Mouse (Mus musculus): ENCODE measurements around the gene Ntf5. TPM values are rescaled to one million over a fixed set of nuclear protein-coding genes. Genes with fewer than 3 reads are reported as not detected.
"Not testable (repeated sequence)": the region's sequence is repeated elsewhere in the genome, so short reads cannot be mapped to it uniquely, and the experiment has no call there.

Ntf5 gene
- polyA plus RNA-seq, 1 experiment from 2014 or later, result 2.6 TPM

- WGBS, result 97% methylated on average over 1 of the region's 1 CpGs
- Histone ChIP-seq H3K4me1 (peaks cover 6% of the 10 kb centered on the region), H3K27me3 (ENCODE audit: insufficient read depth, poor library complexity, severe bottlenecking) (no peaks in the 10 kb centered on the region), H3K4me3 (no peak overlapping the region), H3K36me3 (peaks cover 88% of the 10 kb centered on the region), H3K27ac (no peak overlapping the region), H3K9me3 (no peaks in the 10 kb centered on the region)
- no peak for DNase-seq (ENCODE audit: low spot score)
Measured at GRCm38 (mm10) chr7:45376057-45376456, 37.4 kb upstream of the Ntf5 start.

- no peak overlapping the region for H3K4me3 ChIP-seq
- no peak for DNase-seq (ENCODE audit: low spot score)
- no peaks in the 10 kb centered on the region for H3K27me3 ChIP-seq (ENCODE audit: insufficient read depth, poor library complexity, severe bottlenecking)
- peaks cover 99% of the 10 kb centered on the region for H3K36me3 ChIP-seq
- no peak overlapping the region for H3K27ac ChIP-seq
- WGBS, result 97% methylated on average over 3 of the region's 3 CpGs
- H3K4me1 ChIP-seq, result no peaks in the 10 kb centered on the region
- H3K9me3 ChIP-seq, result no peaks in the 10 kb centered on the region
Measured at GRCm38 (mm10) chr7:45386077-45386476, 27.4 kb upstream of the Ntf5 start.

DNA sequence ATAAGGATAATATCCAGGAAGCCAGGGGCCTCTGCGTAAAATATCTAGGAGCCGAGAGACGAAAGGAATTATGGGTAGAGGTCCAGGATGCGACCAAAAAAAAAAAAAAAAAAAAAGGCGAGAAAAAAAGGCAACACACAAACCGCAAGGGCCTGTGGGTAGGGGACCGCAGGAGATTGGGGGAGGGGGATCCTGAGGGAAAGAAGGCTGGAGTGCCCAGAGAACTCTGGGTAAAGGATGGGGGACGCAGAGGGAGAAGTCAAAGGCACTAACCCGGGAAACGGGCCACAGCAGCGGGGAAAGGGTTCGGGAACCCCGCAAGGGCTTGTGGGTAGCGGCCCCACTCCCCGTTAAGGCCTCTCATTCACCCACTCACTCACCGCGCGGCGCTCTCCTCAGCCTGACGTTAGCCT lies 18.4 kb upstream of the Ntf5 start:
- Histone ChIP-seq H3K27me3 (ENCODE audit: insufficient read depth, poor library complexity, severe bottlenecking) (no peaks in the 10 kb centered on the region), H3K36me3 (peaks cover 42% of the 10 kb centered on the region), H3K27ac (peak overlapping the region; percentile 99), H3K9me3 (no peaks in the 10 kb centered on the region), H3K4me3 (peak overlapping the region; percentile 89), H3K4me1 (peaks cover 17% of the 10 kb centered on the region)
- no peak for DNase-seq (ENCODE audit: low spot score)
- under 1% methylated on average over 19 of the region's 20 CpGs for WGBS

- H3K4me3 ChIP-seq, result peak within 1 kb of the TSS; percentile 89
- H3K27ac ChIP-seq, result peak within 1 kb of the TSS; percentile 99
- H3K4me1 ChIP-seq, result peaks cover 17% of the 10 kb centered on the region
- DNase-seq (ENCODE audit: low spot score), result peak; percentile 100
- no peaks in the 10 kb centered on the region for H3K27me3 ChIP-seq (ENCODE audit: insufficient read depth, poor library complexity, severe bottlenecking)
- 1% methylated on average over 60 of the region's 60 CpGs for WGBS
- peaks cover 36% of the 10 kb centered on the region for H3K36me3 ChIP-seq
- no peaks in the 10 kb centered on the region for H3K9me3 ChIP-seq
Measured at GRCm38 (mm10) chr7:45395578-45396336, 17.7 kb upstream of the Ntf5 start, which contains the start of gene Snrnp70. Gene Snrnp70 (minus strand): TSS chr7:45395742.

DNA sequence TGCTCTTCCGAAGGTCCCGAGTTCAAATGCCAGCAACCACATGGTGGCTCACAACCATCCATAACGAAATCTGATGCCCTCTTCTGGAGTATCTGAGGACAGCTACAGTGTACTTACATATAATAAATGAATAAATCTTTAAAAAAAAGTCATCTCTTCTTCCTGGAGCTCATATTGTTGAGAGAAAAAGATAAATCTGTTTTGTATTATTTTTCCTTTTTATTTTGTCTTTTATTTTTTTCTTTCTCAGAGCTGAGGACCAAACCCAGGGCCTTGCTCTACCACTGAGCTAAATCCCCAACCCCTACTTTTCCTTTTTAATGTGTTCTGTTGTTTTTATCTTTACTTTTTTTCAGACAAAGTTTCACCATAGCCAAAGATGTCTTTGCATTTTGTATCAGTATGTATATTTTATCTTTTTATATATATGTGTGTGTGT lies 17.1 kb upstream of the Ntf5 start:
- 8% methylated on average over 3 of the region's 3 CpGs for WGBS
- DNase-seq (ENCODE audit: low spot score); H3K9me3 ChIP-seq; H3K27me3 ChIP-seq (ENCODE audit: insufficient read depth, poor library complexity, severe bottlenecking): not testable (repeated sequence)
- H3K27ac ChIP-seq, result peak overlapping the region; percentile 99; the same call in 1 of the 2 replicates
- H3K4me1 ChIP-seq, result peaks cover 17% of the 10 kb centered on the region
- peak overlapping the region; percentile 89 for H3K4me3 ChIP-seq
- H3K36me3 ChIP-seq, result peaks cover 32% of the 10 kb centered on the region

DNA sequence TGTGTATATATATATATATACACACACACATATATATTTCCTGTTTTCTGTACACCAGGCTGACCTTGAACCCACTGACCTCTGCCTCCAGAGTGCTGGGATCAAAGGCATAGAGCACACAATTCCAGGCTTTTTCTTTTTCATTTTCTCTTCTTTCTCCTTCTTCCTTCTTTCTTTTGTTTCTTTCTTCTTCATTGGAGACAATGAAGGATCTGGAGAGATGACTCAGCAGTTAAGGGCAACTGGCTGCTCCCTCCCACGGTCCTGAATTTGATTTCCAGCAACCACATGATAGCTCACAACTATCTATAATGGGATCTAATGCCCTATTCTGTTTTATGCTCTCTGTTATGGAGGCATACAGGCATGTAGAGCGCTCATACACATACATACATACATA lies 16.7 kb upstream of the Ntf5 start:
- Histone ChIP-seq H3K36me3 (peaks cover 27% of the 10 kb centered on the region), H3K4me3 (no peak overlapping the region), H3K9me3 (no peaks in the 10 kb centered on the region), H3K4me1 (peaks cover 17% of the 10 kb centered on the region), H3K27ac (no peak overlapping the region), H3K27me3 (ENCODE audit: insufficient read depth, poor library complexity, severe bottlenecking) (no peaks in the 10 kb centered on the region)
- WGBS, result 79% methylated on average over 2 of the region's 2 CpGs
- no peak for DNase-seq (ENCODE audit: low spot score)

GRCm38 (mm10) chr7:45401521-45402085 lies 11.9 kb upstream of the Ntf5 start:
- no peaks in the 10 kb centered on the region for H3K36me3 ChIP-seq

GRCm38 (mm10) chr7:45403532-45404261 lies 9.8 kb upstream of the Ntf5 start:
- Histone ChIP-seq H3K27ac (no peak overlapping the region), H3K4me3 (no peak overlapping the region), H3K27me3 (ENCODE audit: insufficient read depth, poor library complexity, severe bottlenecking) (peaks cover 38% of the 10 kb centered on the region), H3K9me3 (no peaks in the 10 kb centered on the region), H3K4me1 (peaks cover 17% of the 10 kb centered on the region), H3K36me3 (no peaks in the 10 kb centered on the region)
- DNase-seq (ENCODE audit: low spot score), result no peak
- 45% methylated on average over 6 of the region's 6 CpGs for WGBS

More at GRCm38 (mm10) chr7:45401521-45402085, 11.9 kb upstream of the Ntf5 start:
- H3K9me3 ChIP-seq, result no peaks in the 10 kb centered on the region
- peaks cover 17% of the 10 kb centered on the region for H3K27me3 ChIP-seq (ENCODE audit: insufficient read depth, poor library complexity, severe bottlenecking)
- no peak overlapping the region for H3K4me3 ChIP-seq
- H3K27ac ChIP-seq, result no peak overlapping the region
- WGBS, result 77% methylated on average over 10 of the region's 10 CpGs
- peaks cover 14% of the 10 kb centered on the region for H3K4me1 ChIP-seq
- no peak for DNase-seq (ENCODE audit: low spot score)

- Histone ChIP-seq H3K9me3 (no peaks in the 10 kb centered on the region), H3K4me1 (peaks cover 17% of the 10 kb centered on the region), H3K36me3 (no peaks in the 10 kb centered on the region), H3K27me3 (ENCODE audit: insufficient read depth, poor library complexity, severe bottlenecking) (peaks cover 55% of the 10 kb centered on the region), H3K27ac (peak within 1 kb of the TSS; percentile 81), H3K4me3 (peak within 1 kb of the TSS; percentile 63)
- DNase-seq (ENCODE audit: low spot score), result no peak
- 14% methylated on average over 28 of the region's 28 CpGs for WGBS
Measured at GRCm38 (mm10) chr7:45405091-45406075, 8.1 kb upstream of the Ntf5 start, which contains the start of gene Kcna7. Gene Kcna7 (plus strand): TSS chr7:45405653.

DNA sequence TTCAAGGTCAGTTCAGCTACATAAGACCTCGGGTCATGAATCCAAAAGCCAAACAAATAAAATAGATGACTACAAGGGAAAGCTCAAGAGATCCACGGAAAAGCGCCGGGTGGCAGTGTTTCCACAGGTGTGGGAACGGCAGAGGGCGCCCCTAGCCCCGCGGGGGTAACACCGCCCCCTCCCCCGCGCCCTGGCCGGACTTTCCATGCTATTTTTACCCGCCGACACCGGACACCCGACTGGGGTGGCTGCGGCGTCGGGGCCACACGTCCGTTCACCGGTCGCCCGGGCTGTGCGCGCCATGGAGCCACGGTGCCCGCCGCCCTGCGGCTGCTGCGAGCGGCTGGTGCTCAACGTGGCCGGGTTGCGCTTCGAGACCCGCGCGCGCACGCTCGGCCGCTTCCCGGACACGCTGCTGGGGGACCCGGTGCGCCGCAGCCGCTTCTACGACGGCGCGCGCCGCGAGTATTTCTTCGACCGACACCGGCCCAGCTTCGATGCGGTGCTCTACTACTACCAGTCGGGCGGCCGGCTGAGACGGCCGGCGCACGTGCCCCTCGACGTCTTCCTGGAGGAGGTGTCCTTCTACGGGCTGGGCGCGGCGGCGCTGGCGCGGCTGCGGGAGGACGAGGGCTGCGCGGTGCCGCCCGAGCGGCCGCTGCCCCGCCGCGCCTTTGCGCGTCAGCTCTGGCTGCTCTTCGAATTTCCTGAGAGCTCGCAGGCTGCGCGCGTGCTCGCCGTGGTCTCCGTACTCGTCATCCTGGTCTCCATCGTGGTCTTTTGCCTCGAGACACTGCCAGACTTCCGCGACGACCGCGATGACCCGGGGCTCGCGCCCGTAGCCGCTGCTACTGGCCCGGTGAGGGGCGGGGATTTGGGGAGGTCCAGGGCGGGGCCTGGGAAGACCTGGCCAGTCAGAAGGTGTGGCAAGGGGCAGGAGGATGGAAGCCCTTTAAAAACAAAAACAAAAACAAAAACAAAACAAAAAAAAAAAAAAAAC lies 7.0 kb upstream of the Ntf5 start:
- WGBS, result 1% methylated on average over 113 of the region's 114 CpGs
- no peak for DNase-seq (ENCODE audit: low spot score)
- peaks cover 17% of the 10 kb centered on the region for H3K4me1 ChIP-seq
- H3K27ac ChIP-seq, result peak overlapping the region; percentile 81
- peaks cover 66% of the 10 kb centered on the region for H3K27me3 ChIP-seq (ENCODE audit: insufficient read depth, poor library complexity, severe bottlenecking)
- H3K4me3 ChIP-seq, result peak overlapping the region; percentile 63
- no peaks in the 10 kb centered on the region for H3K36me3 ChIP-seq
- H3K9me3 ChIP-seq, result no peaks in the 10 kb centered on the region

- no peak overlapping the region for H3K27ac ChIP-seq
- peaks cover 77% of the 10 kb centered on the region for H3K27me3 ChIP-seq (ENCODE audit: insufficient read depth, poor library complexity, severe bottlenecking)
- 78% methylated on average over 10 of the region's 10 CpGs for WGBS
- no peaks in the 10 kb centered on the region for H3K9me3 ChIP-seq
- DNase-seq (ENCODE audit: low spot score), result no peak
- H3K4me3 ChIP-seq, result no peak overlapping the region
- no peaks in the 10 kb centered on the region for H3K36me3 ChIP-seq
- peaks cover 20% of the 10 kb centered on the region for H3K4me1 ChIP-seq
Measured at GRCm38 (mm10) chr7:45407836-45408235, 5.7 kb upstream of the Ntf5 start.

Data from heart, embryonic 10.5 days (tissue).